Comparison of ENCODE assay signal across 7 mouse cellular contexts in the genomic region with DNA sequence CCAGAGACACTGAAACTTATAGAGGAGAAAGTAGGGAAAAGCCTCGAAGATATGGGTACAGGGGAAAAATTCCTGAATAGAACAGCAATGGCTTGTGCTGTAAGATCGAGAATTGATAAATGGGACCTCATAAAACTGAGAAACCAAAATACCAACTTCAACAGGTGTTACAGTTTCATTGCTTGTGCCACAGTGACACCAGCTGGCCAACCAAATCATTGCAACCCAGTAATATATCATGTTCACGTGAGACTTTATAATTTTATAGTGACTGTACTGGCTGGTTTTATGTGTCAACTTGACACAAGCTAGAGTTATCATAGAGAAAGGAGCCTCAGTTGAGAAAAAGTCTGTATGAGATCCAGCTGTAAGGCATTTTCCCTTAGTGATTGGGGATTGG. TPM values are rescaled to one million over a fixed set of nuclear protein-coding genes. Genes with fewer than 3 reads are reported as not detected.
DNase-seq lines count a peak whose midpoint lies in the region.

No protein-coding gene starts in this region.

- peak; percentile 50 for DNase-seq in R1 (ENCODE audit: low read depth, low spot score)
- DNase-seq in cerebellum, adult 9-10 months, result peak; percentile 61
- DNase-seq in frontal cortex, postnatal 36 days (ENCODE audit: low spot score in 2 of 2), result peak; percentile 58 to 81
- peak; percentile 71 for DNase-seq in kidney, adult 18-20 months
- DNase-seq in left cerebral cortex, postnatal 10 days (ENCODE audit: extremely low spot score in 1 of 2, low spot score in 2 of 2), result peak; percentile 49 to 51
- DNase-seq in mesoderm, embryonic 11.5 days (ENCODE audit: low read depth, low spot score), result peak; percentile 65
- DNase-seq in skeletal muscle tissue, adult 2 months (ENCODE audit: low read depth, low spot score), result peak; percentile 10

- intact Hi-C loops in left cerebral cortex, postnatal 10 days (cut with DNase I), result loop anchor here (10.0 kb wide), 2 partner anchors 228 to 368 kb away; a partner anchor contains a TSS

RNA-seq across cellular contexts. Expression of a gene that starts 40.0 kb away (rescaled TPM):
- 10 to 100 TPM; 14.4 to 15.0 TPM for total RNA-seq in left cerebral cortex, postnatal 10 days (2021)

RNA-seq across cellular contexts. Expression of a gene that starts 50.9 kb away (rescaled TPM):
- under 1 TPM in 1 of 2 experiments, not detected in 1; 0.19 TPM for total RNA-seq in left cerebral cortex, postnatal 10 days (2021)

Comparison
In these comparisons a context has a peak if more than half of its experiments do, and no peak if none do; other contexts are left out.
1. Peak in every context shown above with its lines: DNase-seq.
2. DNase-seq: peak in every context shown above with its lines; median percentile 71 in kidney, adult 18-20 months; 70 in frontal cortex, postnatal 36 days; 65 in mesoderm, embryonic 11.5 days; 61 in cerebellum, adult 9-10 months; 50 in R1; 50 in left cerebral cortex, postnatal 10 days; 10 in skeletal muscle tissue, adult 2 months.